Mouse (Mus musculus) CH12F3 (cell line): ENCODE measurements around the gene C1qtnf4.

Experiments used
- in situ Hi-C: fragments of 300-500 bp; cut with MboI; formaldehyde crosslinking; loops from 2 replicates; pipeline ENCODE4 v1.14.3; 2020; ENCODE audit warnings: low sequenced_read_pairs

Gene C1qtnf4

GRCm38 (mm10) chr2:90885218-90886041 lies at the start of gene C1qtnf4:
C1qtnf4 (plus strand) TSS chr2:90885860.
- in situ Hi-C loops, result no loop called here

GRCm38 (mm10) chr2:90838621-90839020 lies 47.0 kb upstream of the C1qtnf4 start:
- in situ Hi-C loops, result no loop called here

GRCm38 (mm10) chr2:90843666-90844065 lies 42.0 kb upstream of the C1qtnf4 start:
- in situ Hi-C loops, result no loop called here

GRCm38 (mm10) chr2:90844262-90844661 lies 41.4 kb upstream of the C1qtnf4 start:
- in situ Hi-C loops, result no loop called here

- in situ Hi-C loops, result no loop called here
Measured at GRCm38 (mm10) chr2:90845234-90845633, 40.4 kb upstream of the C1qtnf4 start.

GRCm38 (mm10) chr2:90846171-90846570 lies 39.5 kb upstream of the C1qtnf4 start:
- in situ Hi-C loops, result no loop called here

GRCm38 (mm10) chr2:90846597-90846954 lies 39.1 kb upstream of the C1qtnf4 start:
- in situ Hi-C loops, result no loop called here

GRCm38 (mm10) chr2:90846955-90847680 lies 38.5 kb upstream of the C1qtnf4 start, which contains the start of gene Mtch2:
Mtch2 (plus strand) TSS chr2:90847155.
- in situ Hi-C loops, result no loop called here

GRCm38 (mm10) chr2:90847681-90848050 lies 38.0 kb upstream of the C1qtnf4 start:
- in situ Hi-C loops, result no loop called here

- in situ Hi-C loops, result no loop called here
Measured at GRCm38 (mm10) chr2:90848331-90848730, 37.3 kb upstream of the C1qtnf4 start.

GRCm38 (mm10) chr2:90850401-90850800 lies 35.3 kb upstream of the C1qtnf4 start:
- in situ Hi-C loops, result no loop called here

- in situ Hi-C loops, result no loop called here
Measured at GRCm38 (mm10) chr2:90861486-90861885, 24.2 kb upstream of the C1qtnf4 start.

GRCm38 (mm10) chr2:90864184-90864583 lies 21.5 kb upstream of the C1qtnf4 start:
- in situ Hi-C loops, result no loop called here

GRCm38 (mm10) chr2:90866524-90866923 lies 19.1 kb upstream of the C1qtnf4 start:
- in situ Hi-C loops, result no loop called here

- in situ Hi-C loops, result loop anchor here (10.0 kb wide), 1 partner anchor 185 kb away; the partner anchor contains the start of gene Psmc3
Measured at GRCm38 (mm10) chr2:90870136-90870601, 15.5 kb upstream of the C1qtnf4 start.

GRCm38 (mm10) chr2:90871180-90871961 lies 14.3 kb upstream of the C1qtnf4 start:
- in situ Hi-C loops, result loop anchor here (10.0 kb wide), 1 partner anchor 183 kb away; the partner anchor contains the start of gene Psmc3

- in situ Hi-C loops, result loop anchor here (10.0 kb wide), 1 partner anchor 181 kb away; the partner anchor contains the start of gene Psmc3
Measured at GRCm38 (mm10) chr2:90874025-90874424, 11.6 kb upstream of the C1qtnf4 start.

GRCm38 (mm10) chr2:90875239-90875638 lies 10.4 kb upstream of the C1qtnf4 start:
- in situ Hi-C loops, result loop anchor here (10.0 kb wide), 1 partner anchor 180 kb away; the partner anchor contains the start of gene Psmc3

GRCm38 (mm10) chr2:90877584-90878259 lies 7.9 kb upstream of the C1qtnf4 start:
- in situ Hi-C loops, result loop anchor here (10.0 kb wide), 1 partner anchor 177 kb away; the partner anchor contains the start of gene Psmc3

- in situ Hi-C loops, result loop anchor here (10.0 kb wide), 1 partner anchor 175 kb away; the partner anchor contains the start of gene Psmc3
Measured at GRCm38 (mm10) chr2:90879419-90879818, 6.2 kb upstream of the C1qtnf4 start.
